Mouse (Mus musculus): Measurements from ENCODE around the gene Klhdc4. TPM values are rescaled to one million over a fixed set of nuclear protein-coding genes. Genes with fewer than 3 reads are reported as not detected.

Klhdc4 gene
- total RNA-seq, 2 experiments from 2014 or later: 25.8 to 30.5 TPM

DNA sequence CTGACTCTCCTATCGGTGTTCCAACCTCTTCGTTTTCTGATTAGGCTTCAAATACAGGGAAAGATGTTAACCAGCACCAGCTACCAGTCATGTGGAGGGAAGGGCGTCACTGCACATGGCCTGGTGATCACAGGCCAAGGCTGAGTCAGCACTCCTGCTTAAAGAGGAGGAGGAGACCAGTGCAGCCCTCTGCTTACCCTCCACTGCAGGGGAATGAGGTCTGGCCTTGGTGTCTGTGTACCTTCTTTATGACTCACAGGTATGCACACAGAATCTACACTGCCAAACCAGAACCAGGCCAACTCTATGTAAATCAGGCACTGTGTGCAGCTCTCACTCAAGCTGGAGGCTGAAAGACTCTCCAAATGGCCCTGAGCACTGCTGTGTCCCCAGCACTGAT is 17.9 kb downstream of the Klhdc4 start:
- DNase-seq (ENCODE audit: low spot score in 2 of 2): no peak

DNA sequence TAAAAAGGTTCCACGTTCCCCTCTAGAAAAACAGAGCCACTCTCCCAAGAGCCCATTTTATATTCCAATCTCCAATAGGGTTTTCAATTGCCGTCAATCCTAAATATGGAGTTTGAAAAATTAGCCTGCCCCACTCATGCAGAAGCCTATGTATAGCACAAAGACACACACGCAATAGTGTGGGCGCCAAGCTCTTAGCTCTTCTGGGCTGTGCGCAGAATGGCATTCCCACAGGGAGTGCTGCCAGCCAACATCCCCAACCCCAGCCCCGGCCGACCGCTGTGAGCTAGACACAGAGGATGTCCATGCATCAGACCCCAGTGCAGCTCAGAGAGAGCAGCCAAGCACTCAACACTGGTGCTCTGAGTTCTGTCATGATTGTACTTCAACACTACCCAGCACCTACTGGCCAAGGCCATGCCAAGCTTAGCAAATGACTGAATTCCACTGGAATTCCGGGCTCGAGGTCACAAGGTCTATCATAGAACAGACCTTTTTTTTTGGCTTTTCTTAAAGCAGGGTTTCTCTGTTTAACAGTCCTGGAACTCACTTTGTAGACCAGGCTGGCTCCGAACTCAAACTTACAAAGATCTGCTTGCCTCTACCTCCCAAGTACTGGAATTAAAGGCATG is 19.7 kb downstream of the Klhdc4 start:
- peak; percentile 71 to 80 for DNase-seq (ENCODE audit: low spot score in 2 of 2)

DNA sequence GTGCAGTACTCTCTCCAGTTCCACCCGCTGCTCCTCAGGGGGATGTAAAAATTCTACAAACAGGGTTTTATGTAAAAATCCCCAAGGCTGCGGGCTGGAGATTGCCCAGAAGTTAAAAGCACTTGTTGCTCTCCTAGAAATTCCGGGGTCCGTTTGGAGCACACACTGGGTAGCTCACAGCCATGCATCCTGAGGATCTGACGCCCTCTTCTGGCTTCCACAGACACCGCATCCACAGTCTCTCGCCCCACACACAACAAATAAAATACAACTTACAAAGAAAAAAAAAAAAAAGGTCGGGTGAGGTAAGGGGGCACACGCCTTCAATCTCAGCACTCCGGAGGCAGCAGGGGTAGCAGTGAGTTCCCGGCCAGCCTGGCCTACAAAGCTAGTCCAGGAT is 21.3 kb downstream of the Klhdc4 start:
- DNase-seq (ENCODE audit: low spot score in 2 of 2): no peak

DNA sequence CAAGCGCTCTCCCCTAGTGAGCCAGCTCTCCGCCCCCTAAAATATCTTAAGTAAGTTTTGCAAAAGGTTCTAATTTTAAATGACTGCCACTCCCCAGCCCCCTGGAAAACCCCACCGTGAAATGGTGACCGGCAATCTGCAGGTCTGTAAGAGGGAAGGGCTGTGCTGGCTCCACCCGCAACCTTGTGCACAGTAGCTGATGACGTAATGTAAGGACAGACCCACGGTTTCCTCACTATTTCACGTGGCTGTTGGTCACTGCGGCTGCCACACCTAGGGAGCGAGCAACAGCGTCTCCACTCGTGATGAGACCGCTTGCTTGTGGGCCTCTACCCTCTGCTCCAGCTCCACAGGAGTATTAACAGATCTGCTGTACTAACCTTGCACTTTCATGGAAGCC is 23.2 kb downstream of the Klhdc4 start:
- no peak for DNase-seq (ENCODE audit: low spot score in 2 of 2)

DNA sequence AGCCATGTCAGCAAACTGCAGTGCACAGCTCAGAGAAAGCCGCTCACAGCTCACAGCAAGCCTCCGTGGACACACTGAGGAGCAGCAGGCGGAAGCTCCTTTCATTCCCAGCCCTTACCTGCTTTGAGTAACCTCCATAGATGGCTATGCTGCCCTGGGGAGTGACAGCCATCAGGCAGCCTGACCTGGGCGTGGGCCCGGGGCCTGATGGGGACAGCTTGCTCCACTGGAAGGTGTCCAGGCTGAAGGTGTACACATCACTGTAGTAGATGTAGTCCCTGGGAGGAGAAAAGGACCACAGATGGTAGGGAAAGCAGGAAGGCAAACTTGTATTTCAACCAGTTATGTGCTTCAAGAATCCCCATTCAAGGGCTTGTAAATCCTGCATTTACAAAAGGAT is 24.5 kb downstream of the Klhdc4 start:
- no peak for DNase-seq (ENCODE audit: low spot score in 2 of 2)

DNA sequence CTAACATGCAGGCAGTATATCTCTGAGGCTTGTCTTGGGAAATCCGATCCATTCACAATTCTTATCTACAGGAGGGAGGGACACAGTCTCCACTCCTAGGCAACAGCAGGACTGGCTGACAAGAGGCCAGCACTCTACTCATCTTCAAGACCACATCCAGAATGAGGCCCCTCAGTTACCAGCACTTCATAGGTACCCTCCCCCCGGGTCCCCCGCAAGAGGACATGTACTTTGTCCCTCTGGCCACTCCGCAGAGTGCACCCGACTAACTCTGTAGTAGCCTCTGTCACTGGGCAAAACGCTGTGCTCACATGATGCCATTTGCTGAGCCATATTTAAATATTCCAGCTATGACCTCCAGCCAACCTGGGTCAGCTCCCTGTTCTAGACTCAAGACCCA is 31.0 kb downstream of the Klhdc4 start:
- DNase-seq (ENCODE audit: low spot score in 2 of 2): no peak

DNA sequence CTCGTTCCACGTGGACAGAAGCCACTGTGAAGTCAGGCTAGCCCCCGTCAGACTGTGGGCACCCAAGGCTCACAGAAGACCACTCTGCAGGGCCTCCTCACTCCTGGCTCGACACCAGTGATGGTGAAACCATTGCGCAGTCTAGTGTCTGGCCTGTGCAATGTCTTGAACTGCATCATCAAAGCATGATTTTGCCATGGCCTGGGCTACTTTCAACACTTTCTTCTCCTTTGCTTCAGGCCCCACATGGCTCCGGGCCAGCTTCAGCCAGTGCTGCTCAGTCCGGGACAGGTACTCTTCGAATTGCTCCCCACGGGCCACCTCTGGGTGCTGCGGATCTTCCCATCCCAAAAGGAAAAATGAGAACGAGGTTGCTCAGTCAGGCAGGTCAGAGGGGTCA is 33.0 kb downstream of the Klhdc4 start:
- no peak for DNase-seq (ENCODE audit: low spot score in 2 of 2)

DNA sequence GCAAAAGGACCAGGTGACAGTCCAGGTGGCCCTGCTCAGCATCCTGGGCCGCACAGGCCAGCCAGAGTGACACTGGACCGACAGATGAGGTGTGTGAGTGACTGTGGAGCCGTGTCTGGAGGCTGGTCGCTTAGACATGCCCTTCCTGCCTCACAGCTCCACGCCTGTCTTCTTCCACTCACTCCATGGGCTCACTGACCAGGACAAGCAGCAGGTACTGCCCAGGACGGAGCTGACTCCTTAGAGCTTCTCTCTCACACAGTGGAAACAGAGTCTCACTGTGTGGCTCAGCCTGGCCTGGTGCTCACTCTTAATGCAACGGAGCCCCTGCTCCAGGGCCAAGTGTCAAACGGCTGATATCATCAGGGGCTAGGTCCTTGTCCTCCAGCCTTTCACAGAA is 33.9 kb downstream of the Klhdc4 start:
- DNase-seq (ENCODE audit: low spot score in 2 of 2): no peak

DNA sequence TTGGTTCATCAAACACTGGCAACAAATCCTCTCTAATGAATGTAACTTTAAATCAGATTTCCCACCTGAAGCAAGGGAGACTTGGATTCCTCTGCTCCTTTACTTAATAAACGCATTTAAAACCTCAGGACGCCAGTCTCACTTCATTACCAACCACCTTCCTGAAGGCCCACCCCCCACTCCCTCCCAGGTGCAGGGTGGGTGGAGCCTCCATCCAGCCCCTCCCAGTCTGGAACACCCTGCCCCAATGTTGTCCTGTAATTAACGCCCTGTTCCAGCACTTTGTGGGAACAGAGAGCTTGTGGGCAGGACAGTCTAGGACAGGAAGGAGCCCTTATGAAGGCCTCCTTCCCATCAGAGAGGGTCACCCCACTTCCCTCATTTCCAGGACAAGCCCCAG is 35.2 kb downstream of the Klhdc4 start:
- no peak for DNase-seq (ENCODE audit: low spot score in 2 of 2)

DNA sequence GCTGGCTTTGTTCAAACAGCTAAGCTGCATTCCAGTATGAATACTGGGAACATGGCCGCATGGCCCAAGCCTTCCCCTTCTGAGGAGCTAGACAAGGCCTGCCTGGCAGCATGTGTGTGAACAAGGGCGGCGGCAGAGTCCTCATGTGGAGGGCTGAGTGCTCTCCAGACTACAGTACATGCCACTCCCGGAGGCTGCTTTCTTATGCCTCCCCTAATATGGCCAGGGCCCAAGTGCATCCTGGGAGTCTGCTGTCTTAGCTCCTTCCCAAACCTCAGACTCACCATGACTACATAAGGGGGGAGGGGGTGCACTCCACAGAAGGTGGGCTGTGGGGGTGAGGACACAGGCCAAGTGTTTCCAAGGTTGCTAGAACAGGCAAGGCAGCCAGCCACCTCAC is 36.7 kb downstream of the Klhdc4 start:
- no peak for DNase-seq (ENCODE audit: low spot score in 2 of 2)

DNA sequence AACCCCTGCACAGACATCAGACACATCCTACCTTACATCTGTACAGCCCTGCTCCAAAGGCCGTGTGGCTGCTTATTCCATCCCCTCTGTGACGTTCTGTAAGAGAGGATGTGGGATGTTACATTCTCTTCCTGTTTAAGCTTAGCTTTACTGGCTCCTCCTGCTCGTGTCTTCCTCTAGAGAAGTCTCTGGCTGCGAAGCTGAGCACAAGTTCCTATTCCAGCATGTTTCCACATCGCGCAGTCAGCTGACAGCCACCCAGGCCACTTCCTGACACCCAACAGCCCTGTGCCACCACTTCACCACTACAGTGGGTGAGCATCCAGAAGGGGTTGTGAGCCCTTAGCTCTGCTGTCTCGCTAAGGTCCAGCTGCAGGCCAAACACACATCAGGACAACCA is 37.2 kb downstream of the Klhdc4 start:
- DNase-seq (ENCODE audit: low spot score in 2 of 2): no peak

DNA sequence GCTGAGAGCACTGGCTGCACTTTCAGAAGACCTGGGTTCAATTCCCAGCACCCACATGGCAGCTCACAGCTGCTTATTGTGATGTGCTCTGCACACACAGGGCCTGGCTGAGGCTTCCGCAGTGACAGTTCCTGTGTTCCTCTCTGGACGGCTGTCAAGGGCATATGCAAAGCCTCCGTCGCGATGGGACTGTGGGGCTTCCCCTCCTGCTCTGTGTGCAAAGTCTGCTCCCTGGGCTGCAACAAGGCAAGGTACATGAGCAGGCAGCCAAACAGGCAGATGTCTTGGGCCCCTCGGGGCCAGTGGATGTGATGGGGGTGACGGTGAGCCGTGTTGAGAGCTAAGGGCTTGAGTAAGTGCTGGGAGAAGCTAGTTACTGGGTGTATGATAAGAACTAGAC is 40.6 kb downstream of the Klhdc4 start:
- DNase-seq (ENCODE audit: low spot score in 2 of 2): no peak

DNA sequence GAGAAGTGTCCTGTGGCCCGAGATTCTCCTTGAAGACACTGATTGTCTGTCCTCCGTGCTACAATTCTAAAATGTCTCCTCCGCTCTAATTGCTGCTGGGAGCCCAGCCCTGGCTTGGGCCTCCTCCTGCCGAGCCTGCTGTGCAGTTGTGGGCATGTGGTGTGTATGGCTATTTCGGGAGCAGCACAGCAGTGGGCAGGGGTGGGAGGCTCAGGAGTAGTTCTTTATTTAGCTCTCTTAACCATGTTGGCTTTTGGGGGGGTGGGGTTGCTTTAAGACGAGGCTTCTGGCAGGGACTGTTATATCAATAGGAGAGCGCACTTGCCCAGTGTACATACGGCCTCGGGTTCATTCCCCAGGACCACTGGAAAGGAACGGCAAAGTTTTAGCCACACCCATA is 42.8 kb downstream of the Klhdc4 start:
- peak; percentile 64 to 80 for DNase-seq (ENCODE audit: low spot score in 2 of 2)

DNA sequence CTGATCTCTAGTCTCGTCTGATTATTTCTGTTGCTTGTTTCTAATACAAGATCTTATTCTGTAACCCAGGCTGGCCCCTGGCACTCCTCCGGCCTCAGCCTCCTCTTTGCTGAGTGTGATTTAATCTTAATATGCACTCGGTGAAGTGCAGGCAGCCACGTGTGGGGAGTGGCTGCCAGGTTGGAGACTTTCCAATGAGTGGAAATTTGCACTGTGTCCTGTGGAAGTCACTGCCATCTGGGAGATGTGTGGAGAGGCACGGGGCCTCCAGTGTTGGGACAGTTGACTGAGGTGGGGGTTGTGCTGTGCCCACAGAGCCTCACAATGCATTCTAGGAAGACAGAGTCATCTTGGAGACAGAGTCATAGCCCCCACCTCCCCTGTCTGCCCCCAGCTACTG is 46.9 kb downstream of the Klhdc4 start:
- DNase-seq (ENCODE audit: low spot score in 2 of 2): no peak

DNA sequence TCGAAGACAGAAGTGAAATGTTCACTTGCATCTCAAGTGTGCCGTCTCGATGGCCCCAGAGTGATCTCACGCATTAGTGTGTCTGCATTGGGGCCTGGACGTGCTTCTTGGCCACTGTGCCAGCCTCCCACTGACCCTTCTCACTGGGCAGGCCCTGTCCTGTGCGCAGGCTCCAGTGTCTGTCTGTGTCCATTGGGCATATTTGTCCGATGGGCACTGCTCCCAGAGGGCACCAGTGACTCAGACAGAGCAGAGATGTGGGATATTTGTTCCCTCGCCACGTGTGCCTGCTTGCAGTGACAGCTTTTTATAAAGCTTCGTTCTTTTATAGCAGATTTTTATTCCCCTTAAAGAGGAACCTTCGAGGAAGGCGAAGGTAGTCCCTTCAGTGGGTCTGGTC is 55.5 kb downstream of the Klhdc4 start:
- DNase-seq (ENCODE audit: low spot score in 2 of 2): no peak

DNA sequence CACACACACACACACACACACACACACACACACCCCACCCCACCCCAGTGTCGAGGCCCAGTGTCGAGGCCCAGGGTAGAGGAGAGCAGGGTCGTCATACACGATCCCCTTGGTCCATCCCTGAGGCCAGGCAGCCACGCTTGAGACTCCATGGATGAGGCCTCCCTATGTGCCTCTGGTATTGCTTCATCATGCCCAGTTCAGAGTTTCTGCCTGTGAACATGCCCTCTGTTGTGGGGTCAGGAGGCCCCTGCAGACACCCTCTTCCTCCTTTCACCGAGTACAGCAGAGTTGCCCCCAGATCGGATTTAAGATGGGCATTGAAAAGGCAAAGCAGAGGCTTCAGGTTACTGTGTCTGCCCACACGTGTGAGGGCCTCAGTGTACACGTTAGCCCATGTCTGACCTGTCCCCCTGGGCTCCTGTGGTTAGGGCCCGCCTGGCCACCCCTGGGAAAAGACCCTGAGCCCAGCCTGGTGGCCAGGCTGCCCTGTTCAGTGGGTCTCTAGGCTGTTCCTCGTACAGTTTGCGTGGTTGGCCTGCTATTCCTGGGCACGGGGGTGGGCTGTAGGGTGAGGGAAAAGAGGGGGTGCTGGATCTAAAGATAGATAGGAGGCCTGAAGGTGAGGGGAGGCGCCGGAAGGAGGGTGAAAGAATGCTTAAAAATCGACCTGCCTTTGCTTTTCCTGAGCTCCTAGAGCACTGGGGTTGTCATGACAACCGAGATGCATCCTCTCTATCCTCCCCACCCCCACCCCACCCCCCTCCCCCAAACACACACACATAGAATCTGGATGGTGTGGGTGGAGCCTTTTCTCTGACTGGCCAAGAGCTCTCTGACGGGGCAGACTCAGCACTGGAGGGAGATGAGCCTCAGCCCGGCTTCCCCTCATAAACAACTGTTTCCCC is 58.3 kb downstream of the Klhdc4 start:
- DNase-seq (ENCODE audit: low spot score in 2 of 2): no peak

DNA sequence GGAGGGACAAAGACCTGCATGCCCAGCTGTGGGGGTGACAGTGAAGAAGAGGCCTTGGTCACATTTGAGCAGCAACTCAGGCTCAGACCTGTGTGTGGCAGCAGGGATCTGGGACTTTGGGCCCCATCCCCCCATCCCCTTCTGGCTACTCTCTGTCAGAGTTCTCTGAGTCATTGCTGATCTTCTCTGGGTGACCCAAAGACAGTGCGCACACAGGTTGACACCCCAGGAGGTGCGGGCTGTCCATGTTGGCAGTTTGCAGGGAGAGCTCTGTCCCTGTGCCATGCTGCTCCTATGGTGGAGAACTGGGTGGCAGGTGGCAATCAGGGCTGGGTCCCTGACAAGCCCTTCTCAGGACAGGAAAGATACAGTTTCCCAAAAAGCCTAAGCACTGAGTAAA is 59.7 kb downstream of the Klhdc4 start:
- DNase-seq (ENCODE audit: low spot score in 2 of 2): no peak

DNA sequence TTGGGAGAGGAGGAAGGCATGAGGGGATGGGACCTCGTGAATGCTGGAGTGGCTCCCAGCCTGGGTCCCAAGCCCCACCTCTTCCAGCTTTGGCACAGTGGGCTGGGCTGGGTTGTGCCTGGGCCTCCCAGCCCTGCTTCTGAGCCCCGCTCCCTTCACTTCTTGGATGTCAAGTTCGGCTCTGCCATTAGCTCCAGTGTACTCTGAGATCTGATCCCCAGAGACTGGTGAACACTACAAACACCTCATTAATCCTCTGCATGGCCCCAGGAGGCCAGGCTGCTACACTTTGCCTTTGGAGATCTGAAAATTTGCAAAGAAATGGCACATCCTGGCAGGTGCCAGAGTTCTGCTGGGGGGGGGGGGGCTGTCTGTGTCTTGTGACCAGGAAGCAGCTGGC is 60.3 kb downstream of the Klhdc4 start:
- DNase-seq (ENCODE audit: low spot score in 2 of 2): no peak

DNA sequence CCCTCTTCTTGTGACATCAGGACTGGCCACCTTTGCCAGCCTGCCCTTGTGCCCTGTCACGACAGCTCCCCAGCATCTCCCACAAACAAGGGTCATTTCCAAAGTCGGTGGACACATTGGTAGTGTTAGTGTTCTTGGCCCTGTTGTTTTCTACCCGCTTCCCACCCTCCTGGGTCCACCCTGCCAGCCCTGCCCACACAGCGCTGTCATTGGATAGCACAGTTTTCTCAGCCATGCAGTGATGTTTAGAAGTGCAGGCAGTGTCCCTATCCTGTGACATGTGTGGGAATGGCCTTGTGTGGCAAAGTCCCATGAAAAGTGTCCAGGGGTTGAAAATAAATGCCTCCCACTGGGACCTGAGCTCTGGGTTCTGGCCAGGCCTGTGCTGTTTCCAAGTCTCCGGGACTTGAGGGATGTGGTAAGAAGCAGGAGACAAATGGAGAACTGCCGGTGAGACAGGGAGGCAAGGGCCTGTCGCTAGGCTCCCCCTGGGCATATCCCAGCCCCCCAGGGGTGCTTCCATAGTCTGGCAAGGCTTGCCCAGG is 63.7 kb downstream of the Klhdc4 start:
- DNase-seq (ENCODE audit: low spot score in 2 of 2): peak in 1 of 2 experiments; percentile 43

DNA sequence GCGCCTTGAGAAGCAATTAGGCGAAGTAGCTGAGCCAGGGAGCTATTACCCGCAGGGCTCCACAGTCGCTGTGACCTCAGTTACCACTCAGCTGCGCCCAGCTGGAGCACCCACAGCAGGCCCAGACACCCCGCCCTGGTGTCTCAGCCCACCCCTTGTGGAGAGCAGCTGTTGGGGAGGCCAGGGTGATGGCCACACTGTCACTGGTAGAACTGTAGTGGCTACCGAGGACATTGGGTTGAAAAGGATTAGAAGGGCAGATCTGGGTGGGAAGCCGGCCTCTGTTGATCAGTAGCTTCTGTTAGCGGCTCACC is 65.7 kb downstream of the Klhdc4 start:
- no peak for DNase-seq (ENCODE audit: low spot score in 2 of 2)

DNA sequence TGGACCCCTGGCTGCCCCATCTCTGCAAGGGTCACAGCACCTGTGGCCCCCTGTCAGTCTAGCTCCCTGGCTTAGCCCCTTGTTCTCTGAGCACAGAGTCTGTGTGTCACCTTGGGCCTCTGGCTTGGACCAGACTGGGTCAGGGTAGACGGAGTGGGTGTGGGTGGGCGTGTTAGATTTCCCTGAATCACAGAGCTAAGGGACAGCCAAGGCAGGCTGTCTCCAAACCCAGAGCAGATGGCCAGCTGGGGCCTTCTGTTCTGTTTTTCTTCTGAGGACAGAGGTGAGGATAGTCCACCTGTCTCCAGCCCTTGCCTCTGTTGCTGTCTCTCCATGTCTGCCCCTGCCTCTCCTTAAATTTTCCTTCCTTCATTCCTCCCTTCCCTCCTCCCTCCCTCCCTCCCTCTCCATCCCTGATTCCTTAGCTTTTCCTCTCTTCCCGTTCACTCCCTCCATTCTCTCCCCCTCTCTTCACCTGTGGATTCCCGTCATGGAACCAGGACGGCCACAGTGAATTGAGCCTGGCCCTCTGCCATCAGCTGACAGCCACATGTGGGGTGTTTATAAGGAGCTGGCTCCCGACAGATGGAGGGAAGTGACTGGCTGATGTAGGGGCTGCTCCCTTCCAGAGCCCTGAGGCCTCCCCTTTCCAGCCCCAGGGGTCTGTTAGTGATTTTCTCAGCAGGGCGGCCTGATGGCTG is 66.2 kb downstream of the Klhdc4 start:
- DNase-seq (ENCODE audit: low spot score in 2 of 2): peak in 1 of 2 experiments; percentile 42

DNA sequence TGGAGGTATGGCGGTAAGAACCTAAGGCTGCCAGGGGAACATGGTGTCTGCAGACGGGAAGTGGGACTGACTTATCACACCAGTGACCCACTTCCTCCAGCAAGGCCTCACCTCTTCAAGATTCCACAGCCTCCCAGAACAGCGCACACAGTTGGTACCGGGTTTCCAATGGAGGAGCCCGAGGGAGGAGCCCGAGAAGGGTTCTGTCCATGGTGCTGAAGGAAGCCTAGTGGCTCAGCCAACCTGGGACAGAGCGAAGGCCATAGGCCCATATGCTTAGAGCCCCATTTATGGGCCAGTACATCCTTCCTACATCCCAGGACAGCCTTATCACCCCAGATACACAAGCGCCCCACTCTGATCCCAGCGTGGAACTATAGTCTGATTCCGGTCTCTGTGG is 67.9 kb downstream of the Klhdc4 start:
- DNase-seq (ENCODE audit: low spot score in 2 of 2): no peak
